Mouse (Mus musculus): ENCODE results near the gene Inf2. TPM values are rescaled to one million over a fixed set of nuclear protein-coding genes. Genes with fewer than 3 reads are reported as not detected.

Inf2 gene
- total RNA-seq, 4 experiments from 2014 or later, result 6.7 to 9.2 (median 8.4) TPM

DNA sequence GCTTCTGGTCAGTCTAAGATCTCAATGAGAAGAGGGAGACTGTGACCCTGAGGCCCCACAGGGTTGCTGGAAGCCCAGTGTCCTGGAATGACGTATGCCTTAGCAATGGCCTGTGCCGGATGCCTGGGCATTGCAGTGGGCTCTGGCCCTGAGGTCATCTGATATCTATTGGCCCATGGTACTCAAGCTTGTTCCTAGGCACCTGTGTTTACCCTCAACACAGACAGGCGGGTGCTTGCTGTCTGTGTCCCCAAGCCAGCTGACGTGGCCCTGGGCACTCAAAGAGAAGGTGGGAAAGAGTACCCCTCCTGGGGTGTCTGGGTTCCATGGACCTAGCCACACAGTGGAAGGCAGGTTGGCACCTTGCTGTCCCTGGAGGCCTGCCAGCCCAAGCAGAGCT is 37.1 kb downstream of the Inf2 start:
- DNase-seq (ENCODE audit: low spot score in 2 of 2), result peak; percentile 58 to 72

DNA sequence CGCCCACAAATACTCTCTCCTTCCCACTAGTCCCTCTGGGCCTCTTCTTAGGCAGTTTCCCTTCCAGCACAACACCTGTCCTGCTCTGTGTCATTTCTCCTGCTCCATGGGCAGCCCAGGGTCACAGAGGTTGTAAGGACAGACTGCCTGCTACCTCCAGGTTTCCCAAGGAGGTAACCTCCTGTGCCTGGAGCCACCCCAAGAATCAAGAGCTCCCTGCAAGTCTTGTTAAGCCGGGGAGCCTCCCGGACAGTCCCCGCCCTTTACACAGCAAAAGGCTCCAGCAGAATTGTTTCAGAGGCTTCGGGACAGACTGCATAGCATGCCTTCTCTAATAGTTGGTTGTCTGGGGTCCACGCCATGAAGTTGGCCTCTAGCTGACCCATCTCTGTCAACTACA is 37.9 kb downstream of the Inf2 start:
- DNase-seq (ENCODE audit: low spot score in 2 of 2), result no peak

DNA sequence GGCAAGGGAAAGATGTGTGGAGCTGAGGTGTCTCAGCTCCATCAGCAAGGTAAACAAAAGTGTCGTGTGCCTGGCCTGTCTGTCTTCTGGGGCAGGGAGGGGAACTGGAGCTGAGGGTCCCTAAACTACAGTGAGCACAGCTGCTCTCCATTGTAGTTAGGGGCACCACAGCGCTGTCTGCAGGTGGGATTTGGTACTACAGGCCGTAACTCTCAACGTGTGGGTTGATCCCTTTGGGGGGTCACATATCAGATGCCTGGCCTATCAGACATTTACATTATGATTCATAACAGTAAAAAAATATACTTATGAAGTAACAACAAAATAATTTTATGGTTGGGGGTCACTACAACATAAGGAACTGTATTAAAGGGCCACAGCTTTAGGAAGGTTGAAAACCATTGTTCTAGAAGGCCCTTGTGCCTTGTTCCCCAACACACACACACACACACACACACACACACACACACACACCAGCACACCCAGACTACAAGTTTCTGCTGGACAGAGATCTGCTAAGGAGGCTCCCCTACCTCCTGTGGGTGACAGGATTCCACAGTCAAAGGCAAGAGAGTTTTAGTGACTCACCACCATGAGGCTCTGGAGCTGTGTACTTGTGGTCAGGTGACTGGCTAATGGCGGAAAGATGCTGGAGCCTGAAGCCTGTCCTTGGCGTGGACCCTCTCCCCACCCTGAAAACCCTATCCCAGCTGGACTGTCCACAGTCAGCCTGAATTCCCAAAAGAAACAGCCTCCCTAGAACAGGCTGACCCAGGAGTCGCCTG is 38.7 kb downstream of the Inf2 start:
- no peak for DNase-seq (ENCODE audit: low spot score in 2 of 2)

DNA sequence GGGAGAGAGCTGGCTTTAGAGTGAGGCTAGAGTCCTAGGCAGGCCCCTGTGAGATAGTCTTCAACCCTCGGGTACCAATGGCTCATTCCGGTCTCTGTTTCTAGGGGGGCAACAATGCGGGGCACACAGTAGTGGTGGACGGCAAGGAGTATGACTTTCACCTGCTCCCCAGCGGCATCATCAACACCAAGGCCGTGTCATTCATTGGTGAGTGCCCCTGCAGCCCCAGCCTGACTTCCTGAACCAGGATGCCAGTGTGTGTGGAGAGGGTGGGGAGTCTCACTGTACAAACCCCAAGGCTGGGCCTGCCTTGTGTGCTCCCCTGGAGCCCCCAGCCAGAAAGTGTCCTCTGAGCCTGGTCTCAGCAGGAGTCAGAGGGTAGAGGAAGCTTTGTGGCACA is 39.6 kb downstream of the Inf2 start:
- DNase-seq (ENCODE audit: low spot score in 2 of 2), result no peak

DNA sequence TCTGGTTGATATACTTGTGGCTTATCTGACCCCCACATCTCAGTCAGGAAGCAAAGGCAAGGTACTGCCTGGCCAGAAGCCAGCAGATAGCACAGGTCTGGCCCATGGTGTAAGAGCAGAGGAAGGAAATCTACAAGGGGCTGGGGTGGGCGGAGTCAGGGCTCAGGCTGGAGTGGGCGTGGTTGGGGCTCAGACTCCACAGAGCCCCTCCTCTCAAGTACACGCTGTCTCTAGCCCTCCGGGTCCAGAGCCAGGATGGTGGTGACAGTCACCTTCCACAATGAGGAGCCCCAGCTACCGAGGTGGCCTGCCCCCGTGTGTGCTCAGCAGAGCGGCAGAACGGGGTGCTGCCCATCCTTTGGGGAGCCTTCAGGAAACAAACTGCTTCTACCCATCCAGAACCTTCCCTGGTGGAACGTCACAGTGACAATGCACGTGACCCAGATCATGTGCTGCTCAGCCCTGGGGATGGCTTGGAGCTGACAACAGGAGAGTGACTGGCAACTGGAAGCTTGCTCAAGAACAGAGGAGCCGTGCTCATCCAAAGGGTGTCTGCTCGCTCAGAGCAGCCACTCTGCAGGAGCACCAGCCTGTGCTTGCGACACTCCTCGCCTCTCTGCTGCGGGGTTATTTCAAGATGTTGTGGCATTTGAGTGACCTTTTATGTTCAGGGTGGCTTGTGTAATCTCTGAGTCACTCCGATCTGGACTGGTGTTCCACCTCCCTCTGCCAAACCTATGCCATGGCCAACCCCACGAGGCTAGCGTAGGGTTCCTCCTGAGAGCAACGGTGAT is 40.5 kb downstream of the Inf2 start:
- peak; percentile 77 to 85 for DNase-seq (ENCODE audit: low spot score in 2 of 2)

DNA sequence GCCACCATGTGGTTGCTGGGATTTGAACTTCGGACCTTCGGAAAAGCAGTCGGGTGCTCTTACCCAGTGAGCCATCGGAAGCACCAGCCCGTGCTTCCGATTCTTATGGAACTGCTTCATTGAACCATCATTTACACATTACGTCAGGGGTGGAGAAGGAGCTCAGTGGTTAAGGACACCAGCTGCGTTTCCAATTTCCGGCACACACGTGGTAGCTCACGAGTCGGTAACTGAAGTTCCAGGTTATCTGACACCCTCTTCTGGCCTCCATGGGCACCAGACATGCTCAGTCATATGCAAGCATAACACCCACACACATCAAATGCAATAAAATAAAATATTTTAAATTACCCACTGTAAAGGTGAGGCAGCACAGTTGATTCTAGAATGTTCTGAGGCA is 41.4 kb downstream of the Inf2 start:
- DNase-seq (ENCODE audit: low spot score in 2 of 2), result peak; percentile 38 to 64

DNA sequence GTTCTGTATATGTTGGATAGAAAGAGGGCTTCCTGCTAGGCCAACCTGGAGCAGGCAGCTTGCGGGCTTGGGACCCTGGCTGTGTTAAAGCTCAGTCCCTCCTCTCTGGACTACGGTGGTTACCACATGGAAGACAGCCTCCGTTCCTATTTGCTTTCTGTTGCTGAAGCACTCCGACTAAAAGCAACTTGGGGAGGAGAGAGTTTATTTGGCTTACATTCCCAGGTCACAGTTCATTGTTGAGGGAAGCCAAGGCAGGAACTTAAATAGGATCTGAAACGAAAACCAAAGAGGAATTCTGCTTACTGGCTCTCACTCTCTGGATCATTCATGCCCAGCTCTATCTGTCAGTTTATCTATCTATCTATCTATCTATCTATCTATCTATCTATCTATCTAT is 42.2 kb downstream of the Inf2 start:
- no peak for DNase-seq (ENCODE audit: low spot score in 2 of 2)

DNA sequence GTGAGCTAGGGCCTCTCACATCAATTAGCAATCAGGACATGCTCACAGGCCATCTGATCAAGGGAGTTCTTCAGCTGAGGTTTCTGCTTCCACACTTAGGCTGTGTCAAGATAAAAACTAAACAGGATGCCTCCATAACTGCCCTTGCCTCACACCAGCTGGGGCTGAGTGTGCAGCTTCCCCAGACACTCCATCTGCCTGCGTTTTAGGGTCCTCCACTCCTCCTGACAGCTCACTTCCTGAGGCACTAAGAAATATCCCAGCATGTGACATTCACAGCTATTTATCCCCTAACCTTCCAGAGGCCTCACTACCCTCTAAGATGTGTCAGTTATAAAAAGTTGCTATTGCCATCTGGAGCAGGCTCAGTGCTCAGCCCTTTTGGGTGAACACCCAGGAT is 42.9 kb downstream of the Inf2 start:
- no peak for DNase-seq (ENCODE audit: low spot score in 2 of 2)

DNA sequence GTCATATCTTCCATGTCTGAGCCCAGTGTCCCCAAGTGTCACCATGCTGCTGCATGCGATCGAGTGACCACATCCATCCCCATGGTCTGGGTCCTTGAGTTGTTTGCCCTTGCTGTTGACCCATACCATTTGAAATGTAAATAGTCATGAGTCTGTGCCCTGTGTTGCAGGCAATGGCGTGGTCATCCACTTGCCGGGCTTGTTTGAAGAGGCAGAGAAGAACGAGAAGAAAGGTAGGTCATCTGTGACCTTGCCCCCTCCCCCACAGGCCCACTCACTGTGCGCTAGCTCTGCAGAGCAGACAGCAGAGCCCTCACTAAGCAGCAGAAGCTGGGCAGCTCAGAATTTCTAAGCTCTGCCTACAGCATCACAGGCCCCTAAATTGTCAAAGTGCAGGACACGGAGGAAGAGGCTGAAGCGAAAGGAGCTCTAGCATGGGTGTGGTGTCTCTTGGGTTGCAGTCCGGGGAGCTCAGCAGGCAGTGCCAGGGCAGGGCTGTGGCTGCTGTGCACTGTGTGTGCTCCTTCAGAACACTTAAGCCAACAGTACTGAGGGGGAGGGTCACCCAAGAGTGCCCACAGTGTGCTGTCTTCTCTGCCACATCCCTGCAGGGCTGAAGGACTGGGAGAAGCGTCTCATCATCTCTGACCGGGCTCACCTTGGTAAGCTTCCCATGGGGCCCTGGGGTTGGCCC is 43.6 kb downstream of the Inf2 start:
- DNase-seq (ENCODE audit: low spot score in 2 of 2), result no peak

DNA sequence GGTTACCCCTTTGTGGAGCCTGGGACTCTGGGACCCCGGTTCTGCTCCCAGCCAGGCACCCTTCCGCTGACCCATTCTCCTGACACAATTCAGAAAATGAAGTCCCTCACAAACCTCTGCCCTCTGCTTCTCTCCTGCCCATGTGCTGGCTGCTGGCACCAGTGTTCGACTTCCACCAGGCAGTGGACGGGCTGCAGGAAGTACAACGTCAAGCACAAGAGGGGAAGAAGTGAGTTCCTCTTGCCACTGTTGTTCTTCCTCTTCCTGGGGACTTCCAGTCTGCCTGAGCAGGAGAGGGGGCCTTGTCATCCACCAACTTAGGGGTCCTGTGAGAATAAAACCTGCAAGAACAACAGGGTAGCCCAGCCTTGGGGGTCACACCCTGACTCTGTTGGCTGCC is 44.3 kb downstream of the Inf2 start:
- no peak for DNase-seq (ENCODE audit: low spot score in 2 of 2)

DNA sequence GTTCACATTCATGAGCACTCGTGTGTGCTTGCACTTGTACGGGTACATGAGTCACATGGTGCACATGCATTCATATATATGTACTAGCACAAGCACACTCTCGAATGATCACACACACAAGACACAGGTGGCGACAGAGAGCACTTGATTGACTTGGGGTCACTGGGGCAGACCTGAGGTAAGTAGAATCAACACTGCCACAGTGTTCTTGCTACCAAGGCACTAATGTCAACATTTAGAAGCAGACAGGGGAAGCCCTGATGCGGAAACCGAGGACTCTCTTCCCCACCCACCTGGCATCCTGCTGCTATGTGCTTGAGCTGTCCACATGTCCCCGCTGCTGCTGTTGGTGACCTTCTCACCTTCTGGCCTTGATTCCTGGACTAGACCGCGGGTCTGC is 45.1 kb downstream of the Inf2 start:
- no peak for DNase-seq (ENCODE audit: low spot score in 2 of 2)

DNA sequence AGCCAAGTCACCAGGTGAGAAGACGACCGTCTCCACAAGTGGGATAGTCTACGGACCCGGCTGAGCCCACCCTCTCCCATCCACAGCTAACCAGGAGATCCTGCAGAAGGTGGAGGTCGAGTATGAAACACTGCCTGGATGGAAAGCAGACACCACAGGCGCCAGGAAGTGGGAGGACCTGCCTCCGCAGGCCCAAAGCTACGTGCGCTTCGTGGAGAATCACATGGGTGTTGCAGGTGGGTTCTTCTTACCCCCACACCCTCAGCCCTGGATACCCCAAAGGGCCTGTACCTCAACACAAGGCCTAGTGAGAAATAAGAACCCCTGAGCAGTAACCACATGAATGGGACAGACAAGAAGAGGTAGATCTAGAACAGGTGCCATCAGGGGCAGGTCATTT is 50.9 kb downstream of the Inf2 start:
- DNase-seq (ENCODE audit: low spot score in 2 of 2), result no peak

DNA sequence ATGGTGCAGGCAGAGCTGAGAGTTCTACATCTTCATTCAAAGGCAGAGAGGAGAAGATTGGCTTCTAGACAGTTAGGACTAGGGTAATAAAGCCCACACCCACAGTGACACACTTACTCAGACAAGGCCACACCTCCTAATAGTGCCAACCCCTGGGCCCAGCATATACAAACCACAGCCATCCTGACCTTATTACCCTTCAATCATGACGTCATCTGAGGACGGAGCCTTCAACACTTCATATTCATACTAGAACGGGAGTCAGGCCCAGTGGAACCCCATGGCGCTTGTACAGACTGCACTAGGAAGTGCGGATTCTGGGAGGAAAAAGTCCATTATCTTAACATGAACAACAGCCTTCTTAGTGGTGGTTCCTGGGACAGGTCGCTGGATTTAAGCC is 54.5 kb downstream of the Inf2 start:
- no peak for DNase-seq (ENCODE audit: low spot score in 2 of 2)

DNA sequence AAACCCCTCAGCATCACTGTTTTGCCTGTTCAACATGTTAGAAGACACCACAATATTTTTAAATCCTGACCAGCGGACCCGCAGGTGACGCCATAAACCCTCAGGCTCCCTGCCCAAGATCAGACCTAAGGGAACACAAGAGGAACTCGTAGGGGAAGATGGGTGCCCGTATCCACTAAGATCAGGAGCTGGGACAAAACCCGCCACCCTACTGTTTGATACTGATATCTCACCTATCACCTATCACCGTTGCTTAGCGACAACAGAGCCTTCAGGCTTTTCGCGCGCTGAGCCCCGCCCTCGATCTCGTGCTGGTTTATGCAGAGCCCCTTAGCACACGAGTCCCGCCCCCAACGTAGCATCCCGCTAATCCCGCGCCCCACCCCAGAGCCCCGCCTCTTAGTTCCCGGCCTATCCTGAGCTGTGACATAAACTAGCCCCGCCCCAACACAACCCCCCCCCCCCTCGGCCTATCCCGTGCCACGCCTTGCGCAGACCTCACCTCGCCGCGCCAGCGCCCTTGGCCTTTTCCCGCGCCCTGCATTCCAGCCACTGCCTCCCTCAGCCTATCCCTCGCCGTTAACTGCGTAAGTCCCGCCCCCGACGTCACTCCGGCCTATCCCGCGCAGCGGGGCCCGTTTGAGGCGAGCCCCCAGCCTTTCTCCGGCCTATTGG is 55.7 kb downstream of the Inf2 start, which contains the start of gene Siva1:
TSS of gene Siva1 (plus strand) at position 500 of the 675 bp plus-strand sequence.
- DNase-seq (ENCODE audit: low spot score in 2 of 2), result peak; percentile 96 to 99

DNA sequence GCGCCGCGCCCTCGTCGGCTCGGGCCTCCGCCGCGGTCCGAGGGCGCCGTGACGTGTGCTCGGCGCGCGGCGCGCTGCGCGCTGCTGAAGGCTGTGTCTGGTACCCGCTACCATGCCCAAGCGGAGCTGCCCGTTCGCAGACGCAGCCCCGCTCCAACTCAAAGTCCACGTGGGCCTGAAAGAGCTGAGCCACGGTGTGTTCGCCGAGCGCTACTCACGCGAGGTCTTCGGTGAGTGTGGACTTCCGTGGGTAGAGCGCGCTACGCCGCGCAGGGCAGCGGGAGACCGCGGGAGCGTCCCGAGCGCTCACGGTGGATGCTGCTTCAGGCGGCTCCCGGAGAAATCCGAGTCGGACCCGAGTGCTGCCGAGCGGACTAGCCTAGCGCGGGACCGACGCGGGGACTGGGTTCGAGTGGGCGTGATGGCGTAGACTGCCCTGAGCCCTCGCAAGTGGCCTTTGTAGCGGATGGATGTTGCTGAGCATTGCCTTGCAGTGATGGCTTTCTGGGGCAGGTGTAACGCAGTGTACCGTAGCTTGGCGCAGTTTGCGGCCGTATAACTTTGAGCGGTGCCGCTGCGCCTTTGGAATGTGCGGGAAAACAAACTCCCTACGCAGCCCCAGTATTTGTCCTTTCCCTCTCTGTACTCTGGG is 56.4 kb downstream of the Inf2 start:
- no peak for DNase-seq (ENCODE audit: low spot score in 2 of 2)

DNA sequence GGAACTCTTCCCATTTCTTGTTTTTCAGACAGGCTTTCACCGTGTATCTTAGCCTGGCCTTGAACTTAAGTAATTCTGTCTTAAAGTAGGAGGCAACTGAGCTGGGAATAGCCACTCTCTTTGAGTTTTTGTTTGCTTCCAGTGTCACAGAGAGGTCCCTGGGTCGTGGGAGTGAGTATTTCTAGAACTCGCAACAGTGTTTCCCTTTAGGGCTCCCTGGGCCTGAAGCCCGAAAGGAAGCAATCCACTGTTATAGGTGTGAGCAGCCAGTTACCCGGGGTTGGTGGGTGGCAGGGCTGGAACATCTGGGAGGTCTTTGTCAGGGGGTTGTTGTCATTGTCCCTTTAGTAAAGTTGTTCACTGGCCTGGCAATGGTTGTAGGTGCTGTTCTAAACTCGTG is 57.6 kb downstream of the Inf2 start:
- DNase-seq (ENCODE audit: low spot score in 2 of 2), result no peak

DNA sequence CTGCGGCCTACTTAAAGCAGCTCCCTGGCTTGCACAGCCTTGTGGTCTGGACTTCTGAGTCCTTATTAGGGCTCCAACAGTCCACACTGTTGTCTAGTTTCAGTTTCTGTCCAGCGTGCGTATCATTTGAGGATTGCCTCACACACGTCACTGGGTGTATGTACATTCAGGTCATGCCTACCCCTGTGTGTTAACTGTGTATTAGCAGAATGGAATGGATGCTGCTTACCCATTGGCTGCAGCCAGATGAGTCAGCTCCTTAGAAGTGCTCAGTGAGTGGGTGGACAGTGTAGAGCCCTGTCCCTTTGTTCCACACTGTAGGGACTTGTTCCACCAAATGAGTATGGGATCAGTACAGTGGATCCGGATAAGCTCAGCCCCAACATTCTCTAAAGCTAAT is 59.5 kb downstream of the Inf2 start:
- no peak for DNase-seq (ENCODE audit: low spot score in 2 of 2)

DNA sequence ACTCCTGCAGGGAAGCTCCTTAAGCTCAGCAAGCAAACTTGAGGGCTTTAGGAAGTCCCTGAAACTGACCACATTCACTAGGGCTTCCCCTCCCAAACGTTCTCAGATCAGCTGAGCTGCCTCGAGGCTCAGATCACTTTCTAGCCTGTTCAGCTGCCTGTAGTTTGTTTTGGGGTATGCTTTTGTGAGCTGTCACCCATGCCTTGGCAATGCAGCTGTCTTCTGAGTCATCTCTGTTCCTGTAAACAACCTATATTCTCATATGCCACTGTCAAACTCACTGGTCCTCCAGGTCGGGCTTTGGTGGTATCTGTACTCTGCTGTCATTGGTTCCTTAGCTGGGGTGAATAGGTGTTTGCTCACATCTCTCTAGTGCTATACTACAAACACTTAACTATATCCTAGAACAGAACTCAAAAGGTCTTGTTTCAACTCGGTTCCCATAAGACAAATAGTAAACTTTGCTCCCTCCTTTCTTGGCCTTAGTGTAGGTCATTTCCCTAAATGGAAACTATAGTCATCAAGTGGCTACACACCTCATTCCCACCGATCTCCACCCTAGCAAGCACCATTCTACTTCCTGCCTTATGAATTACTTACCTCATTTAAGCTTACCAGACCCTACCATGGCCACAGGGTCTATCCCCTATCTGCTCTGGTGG is 63.3 kb downstream of the Inf2 start:
- no peak for DNase-seq (ENCODE audit: low spot score in 2 of 2)

DNA sequence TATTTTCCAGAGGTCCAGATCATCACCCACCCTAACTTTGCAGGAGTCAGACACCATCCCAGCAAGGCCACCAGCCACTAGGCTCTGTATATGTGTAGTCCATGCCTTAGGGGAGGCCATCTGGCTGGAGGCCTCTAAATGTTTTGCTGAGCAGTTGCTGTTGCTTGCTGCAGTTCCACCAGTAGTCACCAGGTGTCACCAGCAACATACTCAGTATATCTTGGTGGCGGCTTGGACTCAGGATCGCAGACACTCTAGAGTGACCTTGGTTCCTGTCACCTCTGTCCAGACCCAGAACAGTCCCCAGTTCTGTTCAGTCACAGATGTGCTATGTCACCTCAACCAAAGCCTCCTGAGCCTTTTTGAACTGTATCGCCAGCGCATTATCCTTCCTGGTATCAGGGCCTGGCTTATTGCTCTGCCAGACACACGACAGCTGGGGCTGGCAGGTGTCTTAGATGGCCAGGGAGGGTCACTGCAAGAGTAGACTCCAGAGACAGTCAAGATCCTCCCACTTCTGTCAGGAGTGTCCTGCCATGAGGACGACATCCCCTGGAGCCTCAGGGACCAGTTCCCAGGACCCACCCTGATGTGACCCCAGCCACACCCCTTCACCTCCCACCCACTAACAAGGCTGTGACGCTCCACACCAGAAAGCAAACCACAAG is 64.7 kb downstream of the Inf2 start:
- peak; percentile 81 for DNase-seq (ENCODE audit: low spot score in 2 of 2)

DNA sequence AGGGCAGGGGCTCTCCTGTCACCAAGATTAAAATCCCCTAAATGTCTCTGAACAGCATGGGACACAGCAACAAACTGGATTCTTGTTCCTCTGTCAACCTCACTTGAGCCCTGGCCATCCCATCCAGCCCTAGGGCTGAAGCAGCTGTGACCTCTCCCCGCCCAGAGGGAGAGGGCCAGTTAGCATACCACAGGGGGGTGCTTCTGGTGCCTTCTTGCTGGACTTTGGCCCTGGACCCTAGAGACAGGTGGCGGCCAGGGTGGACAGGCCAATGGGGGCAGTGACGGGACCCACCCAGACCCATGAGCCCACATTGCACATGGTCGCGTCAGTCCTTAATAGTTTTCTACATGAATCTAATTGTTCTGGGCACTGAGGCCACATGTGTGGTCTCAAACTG is 65.5 kb downstream of the Inf2 start:
- DNase-seq (ENCODE audit: low spot score in 2 of 2), result no peak
